In the genomic region with DNA sequence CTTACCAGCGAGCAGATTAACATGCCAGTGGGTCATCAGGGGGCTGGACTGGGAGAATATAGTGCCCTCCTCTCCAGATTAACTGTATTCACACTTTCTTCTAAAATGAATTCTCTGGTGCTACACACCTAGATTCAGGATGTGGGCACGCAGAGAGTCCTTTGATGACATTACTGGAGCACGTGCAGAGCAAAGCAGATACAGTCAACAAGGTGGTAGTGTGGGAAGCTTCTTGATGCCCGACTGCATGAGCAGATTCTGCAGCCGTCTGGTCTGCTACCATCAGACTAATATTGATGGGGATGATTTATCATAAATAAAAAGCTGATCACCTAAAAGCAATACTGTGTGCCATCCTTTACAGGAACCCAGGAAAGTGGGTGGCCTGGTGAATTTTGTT, we compare ENCODE assay signal across 15 mouse cellular contexts. TPM values are rescaled to one million over a fixed set of nuclear protein-coding genes. Genes with fewer than 3 reads are reported as not detected.
A peak's percentile ranks its signal among the peaks of the same experiment; 100 is the strongest.
DNase-seq lines count a peak whose midpoint lies in the region.
"Had no signal": no experiment of that assay in that cellular context is flagged by ENCODE, and none has a peak within 500 bp of the region (broad histone marks: within the 10 kb centered on the region; RNA-seq: fewer than 3 reads in every experiment).

No protein-coding gene starts in this region.

- peak; percentile 17 to 29 for DNase-seq in spleen, postnatal 36 days (ENCODE audit: low spot score in 2 of 2)
- DNase-seq in spleen, postnatal 14 days (ENCODE audit: low spot score in 2 of 2), result no peak
- DNase-seq in induced T-regulatory cell, adult 2 months (ENCODE audit: low read depth), result peak; percentile 52
- peak; percentile 83 for DNase-seq in thymus, postnatal 0 days (ENCODE audit: low spot score)
- no peak for DNase-seq in neural tube, embryonic 10.5 days (ENCODE audit: extremely low spot score, low spot score)
- no peak for DNase-seq in cerebellum, postnatal 25 days
- no peak for DNase-seq in kidney, postnatal 36 days
- DNase-seq: adrenal gland, postnatal 36 days; cerebellum, adult 11-12 months; cerebellum, postnatal 14 days; gastrocnemius, postnatal 36 days; heart, postnatal 36 days; lung, embryonic 14.5 days; right cerebral cortex, postnatal 14 days; spleen, adult 18-20 months had no signal

RNA-seq across cellular contexts. Expression of gene Cst7, which starts 8.4 kb away (rescaled TPM):
- 11.2 and 12.5 TPM in 2 replicates for polyA plus RNA-seq in thymus, postnatal 0 days (2015; fragmentation: Nextera tagmentation; extraction: Ambion mirVana)

RNA-seq across cellular contexts. Expression of gene Apmap, which starts 29.8 kb away (rescaled TPM):
- 36.6 and 41.1 TPM in 2 replicates for polyA plus RNA-seq in thymus, postnatal 0 days (2015; fragmentation: Nextera tagmentation; extraction: Ambion mirVana)

Comparison
In these comparisons a context has a peak if more than half of its experiments do, and no peak if none do; other contexts are left out.
1. DNase-seq: peak in spleen, postnatal 36 days (2 of 2), induced T-regulatory cell, adult 2 months (single experiment) and thymus, postnatal 0 days (single experiment); none in spleen, postnatal 14 days (0 of 2), neural tube, embryonic 10.5 days (single experiment), cerebellum, postnatal 25 days (0 of 2) and kidney, postnatal 36 days (0 of 2).